Mouse (Mus musculus): ENCODE results near the gene Clp1.

Gene Clp1

DNA sequence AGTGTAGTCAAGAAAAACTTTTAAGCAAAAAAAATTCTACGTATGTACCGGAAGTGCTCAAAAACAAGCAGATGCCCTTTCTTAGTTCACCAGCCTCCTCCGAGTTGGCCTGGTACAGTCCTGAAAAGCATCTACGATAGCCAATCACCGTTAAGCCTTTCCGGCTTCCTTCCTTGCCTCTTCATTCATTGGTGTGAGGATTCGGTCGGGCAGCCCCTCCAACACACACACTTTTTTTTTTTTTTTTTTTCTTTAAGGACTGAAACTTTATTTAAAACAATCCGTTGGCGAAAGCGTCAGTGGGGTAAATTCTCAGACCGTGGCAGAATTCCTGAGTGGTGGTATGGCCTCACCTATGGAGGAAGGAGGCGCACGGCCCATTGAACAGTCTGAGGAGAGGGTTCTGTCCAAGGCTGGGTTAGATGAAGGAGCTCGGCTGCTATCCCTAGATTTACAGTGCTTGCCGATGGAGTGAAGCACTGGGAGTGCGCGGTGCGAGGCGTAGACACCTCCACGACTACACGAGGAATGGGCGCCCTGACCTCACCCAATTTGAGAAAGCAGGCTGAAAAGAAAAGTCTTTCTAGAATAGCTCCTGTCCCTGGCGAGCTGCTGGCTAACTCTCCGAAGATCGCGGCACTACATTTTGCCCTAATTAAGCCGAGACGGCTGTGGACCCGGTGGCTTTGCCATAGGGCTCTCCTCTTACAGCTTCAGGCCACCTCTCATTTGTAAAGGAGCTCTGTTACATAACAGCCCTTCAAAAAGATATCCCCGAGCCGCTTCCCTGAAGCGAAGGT lies 11.4 kb downstream of the Clp1 start:
- in situ Hi-C loops (cut with MboI, MseI): no loop called here

DNA sequence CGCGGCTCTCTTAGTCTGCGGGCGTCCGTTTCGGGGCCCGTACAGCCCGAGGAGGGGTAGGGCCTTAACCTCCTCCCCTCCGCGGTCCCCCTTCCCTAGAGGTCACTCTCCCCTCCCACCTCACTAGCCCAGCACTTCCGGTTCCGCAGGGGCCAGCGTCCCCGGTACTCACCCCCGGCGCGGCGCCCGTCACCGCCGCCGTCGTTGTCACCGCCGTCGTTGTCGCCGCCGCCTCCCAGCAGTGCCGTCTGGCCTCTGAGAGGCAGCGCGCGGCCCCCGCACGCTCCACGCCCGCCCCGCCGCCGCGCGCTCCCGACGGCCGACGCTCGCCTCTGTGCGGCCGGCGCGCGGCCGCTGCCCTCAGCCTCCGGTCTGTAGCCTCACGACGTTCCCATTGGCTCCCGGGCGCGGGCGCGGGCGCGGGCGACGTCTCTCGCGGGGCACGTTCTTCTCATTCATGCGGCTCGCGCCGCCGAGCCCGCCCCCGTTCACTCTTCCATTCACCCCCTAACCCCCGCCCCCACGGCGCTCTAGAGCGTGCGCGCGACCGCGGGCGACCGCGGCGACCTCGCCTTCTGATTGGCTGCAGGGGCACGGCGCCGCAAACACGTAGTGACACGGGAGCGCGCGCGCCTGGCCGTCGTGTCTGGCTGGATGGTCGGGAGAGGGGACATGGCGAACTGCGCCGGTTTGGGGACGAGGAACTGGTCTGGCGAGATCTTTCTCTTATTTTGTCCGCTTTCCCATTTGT lies 12.2 kb downstream of the Clp1 start, which contains the start of gene Zdhhc5:
Zdhhc5 (minus strand) TSS at position 370 of the 751 bp plus-strand sequence.
- in situ Hi-C loops (cut with MboI, MseI): loop anchor here in 1 of 2 experiments (5.0 kb wide), 1 partner anchor 38 kb away; the partner anchor contains the start of genes Gm28635, Med19 and Tmx2

DNA sequence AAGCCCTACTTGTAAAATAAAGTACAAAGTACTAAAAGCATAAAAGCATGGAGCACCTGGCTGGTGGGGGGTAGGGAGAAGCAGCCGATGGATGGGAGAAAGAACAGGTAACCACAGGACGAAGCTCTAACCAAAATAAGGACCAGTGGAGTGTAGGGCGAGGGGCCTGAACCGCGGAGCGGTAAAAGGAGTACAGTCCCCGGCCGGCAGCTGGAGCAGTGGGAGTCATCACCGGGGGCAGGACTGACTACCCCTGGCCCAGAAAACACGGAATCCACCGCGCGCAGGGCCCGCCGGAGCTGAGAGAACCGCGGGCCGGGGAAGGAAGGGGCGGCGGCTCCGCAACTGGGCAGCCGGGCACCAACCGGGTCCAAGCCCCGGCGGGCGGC lies 12.7 kb downstream of the Clp1 start:
- in situ Hi-C loops (cut with MboI, MseI): loop anchor here in 1 of 2 experiments (5.0 kb wide), 1 partner anchor 37 kb away; the partner anchor contains the start of genes Gm28635, Med19 and Tmx2

DNA sequence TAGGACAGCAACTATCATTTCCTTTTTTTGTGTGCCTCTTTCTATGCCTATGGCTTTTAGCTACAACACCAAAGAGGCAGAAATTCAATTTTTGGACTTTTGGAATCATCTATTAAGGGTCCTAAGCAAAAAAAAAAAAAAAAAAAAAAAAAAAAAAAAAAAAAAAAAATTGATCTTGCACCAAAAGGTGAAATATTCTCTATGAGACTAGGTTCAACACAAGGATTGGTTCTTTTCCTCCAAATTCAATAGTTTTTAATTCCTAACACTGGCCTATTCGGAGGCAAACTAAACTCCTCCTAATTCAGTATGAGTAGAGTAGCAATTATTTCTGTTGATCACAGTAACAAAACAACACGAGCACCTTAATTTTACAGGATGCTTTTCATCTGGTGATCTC lies 15.3 kb downstream of the Clp1 start:
- in situ Hi-C loops (cut with MboI, MseI): loop anchor here in 1 of 2 experiments (5.0 kb wide), 1 partner anchor 35 kb away; the partner anchor contains the start of genes Gm28635, Med19 and Tmx2

DNA sequence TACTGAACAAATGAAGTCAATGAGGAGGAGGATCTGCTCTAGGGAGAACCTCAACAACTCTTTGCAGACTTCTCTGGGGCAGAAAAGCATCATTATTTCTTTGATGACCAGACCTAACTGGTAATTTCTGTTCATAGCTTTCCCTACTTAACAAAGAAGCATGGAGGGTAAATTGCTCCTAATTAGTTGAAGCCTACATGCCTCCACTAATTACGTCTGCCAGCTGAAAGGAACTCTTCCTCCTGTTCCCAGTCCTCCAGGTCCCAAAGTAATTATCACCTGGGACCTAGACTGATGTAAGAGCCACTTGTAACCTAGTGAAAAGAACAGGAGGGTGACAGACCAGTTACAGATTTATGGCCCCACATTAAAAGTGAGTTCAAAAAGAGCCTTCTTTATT lies 19.6 kb downstream of the Clp1 start:
- in situ Hi-C loops (cut with MboI, MseI): no loop called here

DNA sequence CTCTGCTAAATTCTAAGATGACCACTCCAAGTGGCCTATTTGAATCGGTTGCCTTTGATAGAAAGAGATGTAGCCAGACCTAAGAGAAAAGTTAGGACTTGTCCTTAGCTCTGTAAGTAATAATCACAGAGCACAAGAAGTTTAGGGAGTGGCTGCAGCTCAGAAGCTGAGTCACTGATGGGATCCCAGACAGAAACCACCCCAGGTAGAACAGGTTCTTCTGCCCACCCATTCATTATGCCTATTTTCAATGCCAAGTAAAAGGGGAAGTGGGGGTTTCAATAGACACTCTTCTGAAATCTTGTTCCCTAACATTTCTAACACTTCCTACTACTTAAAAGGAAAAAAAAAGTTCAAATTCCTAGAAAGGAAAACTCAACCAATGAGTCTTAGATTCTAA lies 21.9 kb downstream of the Clp1 start:
- in situ Hi-C loops (cut with MboI, MseI): no loop called here

DNA sequence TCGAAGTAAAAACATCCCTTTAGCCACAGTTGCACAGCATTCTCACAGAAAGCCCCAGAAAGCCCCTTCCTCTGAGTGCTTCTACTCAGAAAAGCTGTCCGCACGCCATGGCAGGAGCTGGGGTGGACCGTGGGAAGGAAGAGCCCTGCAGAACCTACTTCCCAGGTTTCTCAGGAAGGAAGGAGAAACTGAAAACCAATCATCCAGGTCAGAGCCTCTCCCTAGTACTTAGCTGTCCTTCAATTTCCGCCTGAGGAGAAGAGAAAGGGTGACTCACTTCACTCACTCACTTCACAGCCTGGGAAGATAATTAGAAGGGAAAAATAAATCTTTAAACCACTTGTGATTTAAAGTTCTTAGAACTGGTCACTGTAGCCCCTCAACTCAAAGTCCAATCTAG lies 22.8 kb downstream of the Clp1 start:
- in situ Hi-C loops (cut with MboI, MseI): no loop called here

DNA sequence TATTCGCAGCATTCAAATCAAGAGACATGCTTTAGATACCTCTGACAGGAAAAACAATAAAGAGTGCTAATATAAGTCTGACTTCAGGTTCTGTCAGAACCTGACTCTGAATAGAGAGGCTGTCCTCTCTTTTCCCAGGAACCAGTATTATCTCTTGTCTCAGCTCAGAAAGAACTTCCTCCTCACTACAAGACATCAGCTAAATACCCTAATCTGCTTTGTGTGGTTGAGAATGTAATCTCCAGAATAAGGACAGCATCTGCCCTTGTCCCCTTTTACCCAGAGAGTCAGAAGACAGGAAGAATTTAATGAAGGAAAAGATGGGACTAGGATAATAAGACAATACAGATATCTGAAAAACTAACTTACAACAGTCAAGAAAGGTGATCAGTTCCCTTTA lies 23.7 kb downstream of the Clp1 start:
- in situ Hi-C loops (cut with MboI, MseI): no loop called here

DNA sequence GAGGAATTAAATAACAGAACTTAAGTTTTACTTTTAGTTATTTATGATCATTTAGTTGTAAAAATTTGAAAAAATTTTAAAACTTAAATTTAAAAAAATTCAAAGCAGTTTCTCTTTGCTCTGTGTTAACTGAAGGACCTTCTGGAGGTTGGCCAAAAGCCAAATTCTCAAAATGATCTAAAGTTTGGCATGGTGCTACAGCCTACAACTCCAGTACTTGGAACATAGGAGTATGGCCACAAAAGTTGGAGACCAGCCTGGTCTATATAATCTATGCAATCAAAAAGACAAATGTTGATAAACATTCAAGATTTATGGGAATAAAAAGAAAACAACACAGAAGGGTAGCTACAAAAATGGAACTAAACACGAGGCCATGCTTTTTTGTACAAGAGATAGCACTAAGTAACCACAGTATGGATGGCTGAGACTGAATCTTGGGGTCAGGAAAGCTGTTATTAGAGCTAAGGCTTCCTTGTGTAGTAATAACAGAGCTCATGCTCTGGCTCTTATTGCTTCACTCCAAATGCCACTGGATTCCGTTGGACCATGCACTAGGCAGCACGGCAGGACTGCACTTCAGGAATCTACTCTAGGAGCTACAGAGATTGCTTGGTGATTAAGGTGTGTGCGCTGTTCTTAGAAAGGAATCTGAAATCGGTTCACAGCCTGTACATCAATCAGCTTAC lies 32.0 kb downstream of the Clp1 start:
- in situ Hi-C loops (cut with MboI, MseI): loop anchor here in 1 of 2 experiments (25.0 kb wide), 2 partner anchors 908 to 1033 kb away; no protein-coding TSS in a partner anchor

DNA sequence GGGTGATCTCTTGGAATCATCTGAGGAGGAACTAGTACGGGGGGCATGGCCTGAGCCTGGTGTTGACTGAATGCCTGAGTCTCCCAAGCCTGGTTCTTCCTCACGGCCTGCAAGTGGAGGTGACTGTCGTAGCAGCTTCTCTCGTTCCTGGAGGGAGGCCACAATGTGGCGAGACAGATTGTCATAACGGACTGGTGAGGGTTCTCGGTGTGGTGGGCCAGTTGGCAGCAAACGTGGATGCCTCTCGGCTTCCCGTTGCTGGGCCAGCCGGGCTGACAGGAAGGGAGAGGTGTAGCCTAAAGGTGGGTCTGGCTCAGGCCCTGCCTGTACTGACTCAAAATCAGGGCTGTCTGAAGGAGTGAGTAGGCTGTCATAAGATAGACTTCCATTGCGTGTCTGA lies 37.1 kb downstream of the Clp1 start:
- in situ Hi-C loops (cut with MboI, MseI): loop anchor here in 1 of 2 experiments (25.0 kb wide), 2 partner anchors 903 to 1028 kb away; no protein-coding TSS in a partner anchor

DNA sequence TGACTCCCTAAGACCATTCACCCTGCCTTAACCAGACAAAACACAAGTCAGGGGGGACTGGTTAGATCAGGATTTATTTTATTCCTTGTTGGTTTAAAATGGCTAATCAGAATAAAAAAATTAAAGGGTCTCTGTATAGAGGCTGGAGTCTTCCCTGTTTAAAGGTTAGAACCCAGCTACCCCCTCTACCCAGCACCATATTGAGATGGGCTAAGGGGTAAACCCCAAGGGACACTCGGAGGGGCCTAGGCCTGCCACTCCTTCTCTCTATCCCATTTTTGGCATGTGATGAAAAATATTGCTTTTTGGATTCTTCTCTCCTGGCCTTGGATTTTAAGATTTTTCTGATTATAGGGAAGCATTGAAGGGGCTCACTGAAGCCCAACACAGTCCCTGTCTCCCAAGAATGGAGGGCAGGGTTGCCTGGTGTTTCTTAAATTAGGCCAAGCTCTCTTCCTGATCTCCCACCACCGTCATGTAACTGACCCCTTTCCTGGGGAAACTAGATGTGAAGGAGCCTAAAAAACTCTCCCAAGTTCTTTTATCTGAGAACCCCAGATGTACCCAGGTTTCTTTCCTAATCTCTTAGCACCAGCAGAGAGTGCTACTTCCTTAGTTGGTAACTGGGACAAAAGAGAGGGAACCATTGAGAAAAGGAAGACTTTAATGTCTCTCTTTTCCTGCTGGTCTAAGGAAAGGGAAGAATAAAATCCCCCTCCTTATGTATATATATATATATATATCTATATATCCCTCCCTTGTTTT lies 38.9 kb downstream of the Clp1 start:
- in situ Hi-C loops (cut with MboI, MseI): loop anchor here in 1 of 2 experiments (25.0 kb wide), 2 partner anchors 901 to 1026 kb away; no protein-coding TSS in a partner anchor

DNA sequence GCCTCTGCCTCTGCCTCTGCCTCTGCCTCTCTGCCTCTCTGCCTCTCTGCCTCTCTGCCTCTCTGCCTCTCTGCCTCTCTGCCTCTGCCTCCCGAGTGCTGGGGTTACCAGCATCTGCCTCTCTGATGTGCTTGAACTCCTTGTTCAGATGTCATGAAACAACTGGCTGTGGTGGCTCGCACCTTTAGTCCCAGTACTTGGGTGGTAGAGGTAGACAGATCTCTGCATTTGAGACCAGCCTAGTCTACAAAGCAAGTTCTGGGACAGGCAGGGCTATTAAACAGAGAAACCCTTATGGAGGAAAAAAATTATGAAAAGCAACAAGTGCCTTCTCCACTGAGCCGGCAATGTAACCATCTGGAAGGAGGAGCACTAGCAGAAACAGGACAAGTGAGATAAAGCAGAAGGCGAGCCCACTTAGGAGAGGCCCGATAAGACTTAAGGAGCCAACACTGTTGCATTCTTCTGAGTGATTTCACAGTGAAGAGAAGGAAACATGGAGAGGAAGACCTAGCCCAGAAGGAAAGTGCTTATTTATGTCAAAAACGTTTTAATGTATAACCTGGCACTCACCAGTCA lies 44.5 kb downstream of the Clp1 start:
- in situ Hi-C loops (cut with MboI, MseI): loop anchor here in 1 of 2 experiments (25.0 kb wide), 2 partner anchors 895 to 1020 kb away; no protein-coding TSS in a partner anchor

DNA sequence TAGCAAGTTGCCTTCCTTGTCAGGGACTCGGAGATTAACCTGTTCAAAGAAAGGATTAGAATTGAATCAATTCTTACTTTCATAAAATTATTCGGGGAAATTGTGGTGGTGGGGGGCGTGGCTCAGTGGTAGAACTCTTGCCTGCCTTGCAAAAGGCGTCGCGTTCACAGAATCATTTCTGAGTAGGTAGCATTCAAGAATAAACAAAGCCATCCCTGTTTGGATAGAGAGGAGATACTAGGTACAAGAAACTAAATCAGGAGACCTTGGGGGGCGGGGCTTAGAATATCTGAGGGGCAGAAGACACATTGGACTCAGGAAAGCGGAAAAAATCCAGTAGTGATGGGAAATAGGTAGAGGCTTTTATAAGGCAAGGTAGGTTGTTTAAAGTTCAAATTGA lies 48.1 kb downstream of the Clp1 start, which contains the start of gene Tmx2:
Tmx2 (minus strand) TSS at position 125 of the 400 bp plus-strand sequence.
- in situ Hi-C loops (cut with MboI, MseI): loop anchor here in 1 of 2 experiments (5.0 to 25.0 kb wide), 4 partner anchors 33 to 1017 kb away; partner anchors contain the start of gene Tnks1bp1

DNA sequence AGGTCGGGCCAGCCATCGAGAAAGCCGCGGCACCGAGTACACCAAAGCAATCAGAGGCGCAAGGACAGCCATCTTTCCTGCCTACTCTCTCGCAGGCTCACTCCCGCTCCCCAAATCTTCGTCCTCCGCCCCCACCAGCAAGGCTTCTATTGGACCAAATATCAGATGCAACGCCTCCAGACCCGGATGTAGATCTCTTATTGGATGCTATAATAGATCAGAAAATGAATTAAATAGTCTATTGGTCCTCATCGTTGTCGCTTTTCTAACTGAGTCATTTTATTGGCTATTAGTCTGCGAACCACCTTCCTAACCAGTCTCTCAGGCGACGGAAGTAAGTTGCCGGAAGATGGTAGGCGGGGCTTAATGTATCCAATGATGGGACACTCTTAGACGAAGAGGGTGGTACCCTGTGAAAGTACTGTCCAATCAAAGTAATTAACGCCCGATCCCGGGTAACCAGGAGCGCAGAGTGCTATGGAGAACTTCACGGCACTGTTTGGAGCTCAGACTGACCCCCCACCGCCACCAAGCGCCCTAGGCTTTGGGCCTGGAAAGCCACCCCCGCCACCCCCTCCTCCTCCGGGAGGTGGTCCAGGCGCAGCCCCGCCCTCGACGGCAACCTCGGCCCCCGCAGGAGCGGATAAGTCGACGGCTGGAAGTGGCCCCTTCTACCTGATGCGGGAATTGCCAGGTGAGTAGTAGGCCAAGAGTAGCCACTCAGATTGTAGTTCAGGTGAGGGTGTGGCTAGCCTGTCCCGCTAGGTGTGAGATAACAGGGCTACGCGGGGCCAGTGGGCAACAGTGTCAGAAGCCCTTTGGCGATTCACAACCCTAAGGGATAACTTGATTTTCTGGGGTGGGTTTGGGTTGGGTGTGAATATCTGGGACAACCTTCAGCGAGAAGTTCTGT lies 48.9 kb downstream of the Clp1 start, which contains the start of the genes Gm28635 and Med19:
Gm28635 (minus strand) TSS at position 74 of the 913 bp plus-strand sequence.
Med19 (plus strand) TSS at position 435 of the 913 bp plus-strand sequence.
- in situ Hi-C loops (cut with MboI, MseI): loop anchor here in 1 of 2 experiments (5.0 to 25.0 kb wide), 4 partner anchors 34 to 1016 kb away; partner anchors contain the start of gene Tnks1bp1

DNA sequence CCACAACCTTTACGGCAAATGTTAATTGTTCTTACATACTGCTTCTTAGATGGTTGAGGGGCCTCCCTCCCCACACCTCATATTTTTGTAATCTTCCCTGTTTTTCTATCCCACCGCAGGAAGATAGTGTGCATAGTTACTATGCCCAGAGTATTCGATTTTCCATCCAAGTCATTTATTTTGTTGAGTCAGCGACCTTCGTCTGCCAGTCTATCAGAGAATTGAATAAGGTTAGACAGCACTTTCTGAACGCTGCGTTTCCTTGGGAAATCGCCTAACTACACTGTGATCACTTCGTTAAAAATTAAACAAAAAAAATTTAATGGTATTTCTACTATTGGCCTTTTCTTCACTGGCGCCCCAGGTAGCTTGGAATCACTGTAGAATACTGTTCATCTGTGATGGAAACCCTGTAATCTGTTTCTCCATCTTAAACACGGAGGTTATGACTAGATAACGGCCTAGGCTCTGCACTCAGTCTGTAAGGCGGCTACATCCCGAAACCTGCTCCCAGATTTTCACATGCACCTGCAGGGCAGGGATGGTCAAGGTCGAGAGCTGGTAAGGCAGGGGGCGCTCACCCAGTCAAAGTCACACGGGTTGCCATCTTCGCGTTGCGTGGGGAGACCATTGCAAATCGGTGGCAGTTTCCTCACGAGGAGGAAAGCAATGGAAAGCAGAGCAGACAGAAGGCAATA lies 49.7 kb downstream of the Clp1 start:
- in situ Hi-C loops (cut with MboI, MseI): loop anchor here in 1 of 2 experiments (5.0 to 25.0 kb wide), 4 partner anchors 35 to 1015 kb away; partner anchors contain the start of gene Tnks1bp1
